Comparison of ENCODE assay signal across 8 mouse cellular contexts in genomic region chr13:117208236-117208635, GRCm38 (mm10). TPM values are rescaled to one million over a fixed set of nuclear protein-coding genes. Genes with fewer than 3 reads are reported as not detected.
DNase-seq lines count a peak whose midpoint lies in the region; ATAC-seq and TF ChIP-seq lines count a peak whose summit lies in the region.

Gene Emb, plus strand, starts transcription at chr13:117208536.

- no peak for ATAC-seq in neural tube, embryonic 11.5 days (ENCODE audit: insufficient read depth, low FRiP score, low TSS enrichment)
- ATAC-seq in hindbrain, postnatal 0 days: no peak

- no peaks in the 10 kb centered on the region for H3K27me3 ChIP-seq in neural tube, embryonic 11.5 days (ENCODE audit: control insufficient read depth, insufficient read depth, low read length)
- no peaks in the 10 kb centered on the region for H3K27me3 ChIP-seq in hindbrain, postnatal 0 days (ENCODE audit: insufficient read depth, low read length)
- H3K27me3 ChIP-seq in megakaryocyte, embryonic 14.5 days (replicated peaks): peaks cover 13% of the 10 kb centered on the region

- no peak within 1 kb of the TSS for H3K4me3 ChIP-seq in neural tube, embryonic 11.5 days (ENCODE audit: low read depth, low read length)
- no peak within 1 kb of the TSS for H3K4me3 ChIP-seq in hindbrain, postnatal 0 days (ENCODE audit: low read length)
- no peak within 1 kb of the TSS for H3K4me3 ChIP-seq in megakaryocyte, embryonic 14.5 days (replicated peaks)

- no peaks in the 10 kb centered on the region for H3K9me3 ChIP-seq in neural tube, embryonic 11.5 days (ENCODE audit: control insufficient read depth, low read length)
- H3K9me3 ChIP-seq in hindbrain, postnatal 0 days (ENCODE audit: low read length): no peaks in the 10 kb centered on the region
- no peaks in the 10 kb centered on the region for H3K9me3 ChIP-seq in megakaryocyte, embryonic 14.5 days

- no peaks in the 10 kb centered on the region for H3K36me3 ChIP-seq in neural tube, embryonic 11.5 days (ENCODE audit: control insufficient read depth, insufficient read depth, low read length)
- H3K36me3 ChIP-seq in hindbrain, postnatal 0 days (ENCODE audit: insufficient read depth, low read length): no peaks in the 10 kb centered on the region
- H3K36me3 ChIP-seq in megakaryocyte, embryonic 14.5 days (replicated peaks; ENCODE audit: low read length): no peaks in the 10 kb centered on the region

- H3K27ac ChIP-seq in neural tube, embryonic 11.5 days (ENCODE audit: low read depth, low read length): no peak within 1 kb of the TSS
- no peak within 1 kb of the TSS for H3K27ac ChIP-seq in hindbrain, postnatal 0 days

- no peak within 1 kb of the TSS for H3K9ac ChIP-seq in neural tube, embryonic 11.5 days (ENCODE audit: low read length)
- no peak within 1 kb of the TSS for H3K9ac ChIP-seq in hindbrain, postnatal 0 days (replicated peaks; ENCODE audit: low read length)

- no peaks in the 10 kb centered on the region for H3K4me1 ChIP-seq in neural tube, embryonic 11.5 days (ENCODE audit: control insufficient read depth, insufficient read depth, low read length)
- H3K4me1 ChIP-seq in hindbrain, postnatal 0 days (ENCODE audit: insufficient read depth, low read length): no peaks in the 10 kb centered on the region
- H3K4me1 ChIP-seq in megakaryocyte, embryonic 14.5 days: peaks cover 24% of the 10 kb centered on the region

- DNase-seq in adrenal gland, adult 18-20 months (ENCODE audit: low spot score in 2 of 2): no peak
- no peak for DNase-seq in adrenal gland, adult (ENCODE audit: inconsistent age in 2 of 2, low spot score in 1 of 2)
- no peak for DNase-seq in neural tube, embryonic 11.5 days (ENCODE audit: low spot score)
- no peak for DNase-seq in neural tube, embryonic 10.5 days (ENCODE audit: extremely low spot score, low spot score)
- no peak for DNase-seq in hindbrain, postnatal 0 days (ENCODE audit: low spot score)
- no peak for DNase-seq in urinary bladder, postnatal 4 days (ENCODE audit: low spot score in 2 of 2)
- DNase-seq in kidney, adult 9 months: no peak

- TF ChIP-seq CTCF in hindbrain, postnatal 0 days (IDR thresholded peaks at IDR 0.05; ENCODE audit: low read depth): no peak

- 87% methylated on average over 6 of the region's 6 CpGs for WGBS in neural tube, embryonic 11.5 days
- WGBS in hindbrain, postnatal 0 days: 85% methylated on average over 6 of the region's 6 CpGs

- no peak within 1 kb of the TSS for H3K4me2 ChIP-seq in neural tube, embryonic 11.5 days (ENCODE audit: low read depth)
- H3K4me2 ChIP-seq in hindbrain, postnatal 0 days (ENCODE audit: low read depth, low read length): no peak within 1 kb of the TSS

RNA-seq across cellular contexts. Expression of gene Emb, which starts in this region (rescaled TPM):
- 10 to 100 TPM; 22.0 to 32.3 TPM for total RNA-seq in adrenal gland, adult 18-20 months (2021)
- polyA plus RNA-seq in neural tube, embryonic 11.5 days (2014; fragmentation: Nextera tagmentation; extraction: Ambion mirVana): 20.5 and 20.9 TPM in 2 replicates
- 9.3 and 10.8 TPM in 2 replicates for total RNA-seq in hindbrain, postnatal 0 days (2014; rRNA removed)
- 18.1 and 19.1 TPM in 2 replicates for polyA plus RNA-seq in hindbrain, postnatal 0 days (2015; fragmentation: Nextera tagmentation; extraction: Ambion mirVana)
- polyA plus RNA-seq in megakaryocyte, embryonic 14.5 days (2012; ENCODE audit: insufficient read depth, low replicate concordance): 14.8 and 19.2 TPM in 2 replicates
